Mouse (Mus musculus) adrenal gland, adult 18-20 months (tissue): ENCODE measurements around the gene P4htm. TPM values are rescaled to one million over a fixed set of nuclear protein-coding genes. Genes with fewer than 3 reads are reported as not detected.
A peak's percentile ranks its signal among the peaks of the same experiment; 100 is the strongest.
"Not testable (repeated sequence)": the region's sequence is repeated elsewhere in the genome, so short reads cannot be mapped to it uniquely, and the experiment has no call there.

ENCODE experiments used
- DNase-seq, 2 experiments: peaks; one replicate each; pipeline ENCODE4 v3.0.0; 2021 to 2022; ENCODE audit warnings: low spot score in 2 of 2
- long read RNA-seq, 2 experiments: library from polyadenylated mRNA; stranded (forward); transcript quantifications; one replicate each; pipeline ENCODE4 v2.0.0; 2021
- total RNA-seq, 2 experiments: library from RNA; stranded (reverse); gene quantifications; 1 replicate in 1 of 2; 2 replicates in 1 of 2; pipeline ENCODE4 v1.2.3; 2021

Gene P4htm
- 1 to 10 TPM; 6.2 to 7.9 TPM for total RNA-seq
- long read RNA-seq, experiment 1, transcript P4htm-201 (9 exons, 1,841 nt): major isoform, 6 of 9 reads
- long read RNA-seq, experiment 1, partial matches to known transcripts: 1 of 9 reads
- long read RNA-seq, experiment 1, other reads (novel, unspliced or antisense): 2 of 9 reads
- long read RNA-seq, experiment 2, transcript P4htm-201 (9 exons, 1,841 nt): major isoform, 7 of 13 reads
- long read RNA-seq, experiment 2, partial matches to known transcripts: 1 of 13 reads
- long read RNA-seq, experiment 2, other reads (novel, unspliced or antisense): 4 of 13 reads

DNA sequence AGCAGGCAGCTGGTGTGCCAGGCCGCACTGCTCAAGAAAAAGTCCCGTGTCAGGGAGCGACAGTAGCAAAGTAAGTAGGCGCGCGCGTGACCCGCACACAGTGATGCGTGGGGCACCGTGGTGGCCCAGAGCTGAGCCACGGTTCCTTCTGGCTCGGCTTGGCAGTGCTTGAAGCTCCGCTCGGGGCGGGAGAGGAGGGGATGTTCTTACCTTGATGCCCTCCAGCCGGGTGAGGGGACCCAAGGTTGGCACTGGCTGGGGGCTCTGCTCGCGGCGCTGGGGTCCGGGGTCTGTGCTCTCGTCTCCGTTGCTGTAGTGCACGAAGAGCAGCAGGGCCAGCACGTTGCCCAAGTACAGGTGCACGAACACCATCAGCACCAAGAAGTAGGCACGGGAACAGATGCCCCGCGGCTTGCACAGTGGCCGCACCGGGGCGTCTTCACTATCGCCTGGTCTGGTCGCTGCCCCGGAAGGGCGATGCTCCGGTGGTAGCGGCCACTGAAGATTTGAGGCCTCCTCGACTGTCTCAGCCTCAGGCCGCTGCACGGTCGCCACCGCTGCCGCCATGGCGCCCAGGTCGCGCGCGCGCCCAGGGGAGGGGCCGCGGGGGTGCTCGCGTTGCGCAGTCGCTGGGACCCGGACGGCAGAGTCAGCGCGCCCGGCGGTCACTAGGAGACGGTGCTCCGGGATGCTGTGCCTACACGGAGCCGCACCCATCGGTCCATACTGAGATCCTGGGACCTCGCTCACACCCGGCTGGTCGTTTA is at the start of gene P4htm:
Gene P4htm (minus strand): TSS at position 670 of the 767 bp plus-strand sequence.
- peak; percentile 66 to 67 for DNase-seq

DNA sequence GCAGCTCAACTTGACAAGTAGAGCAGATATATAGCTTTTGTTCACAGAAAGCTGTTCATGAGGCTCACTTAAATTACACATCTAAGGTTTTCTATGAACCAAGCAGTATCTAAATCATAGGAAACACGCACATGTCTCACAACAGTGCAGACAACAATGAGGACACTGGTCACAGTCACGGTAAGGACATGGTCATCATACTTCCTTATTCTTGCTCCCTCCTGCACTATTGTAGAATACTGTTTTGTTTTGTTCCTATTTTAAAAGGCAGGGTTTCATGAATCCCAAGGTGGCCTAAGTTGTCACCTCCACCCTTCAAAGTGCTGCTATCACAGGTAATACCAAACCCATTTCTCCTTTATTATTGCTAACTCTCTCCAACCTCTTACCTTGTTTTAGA is 42.4 kb upstream of the P4htm start:
- DNase-seq: no peak

DNA sequence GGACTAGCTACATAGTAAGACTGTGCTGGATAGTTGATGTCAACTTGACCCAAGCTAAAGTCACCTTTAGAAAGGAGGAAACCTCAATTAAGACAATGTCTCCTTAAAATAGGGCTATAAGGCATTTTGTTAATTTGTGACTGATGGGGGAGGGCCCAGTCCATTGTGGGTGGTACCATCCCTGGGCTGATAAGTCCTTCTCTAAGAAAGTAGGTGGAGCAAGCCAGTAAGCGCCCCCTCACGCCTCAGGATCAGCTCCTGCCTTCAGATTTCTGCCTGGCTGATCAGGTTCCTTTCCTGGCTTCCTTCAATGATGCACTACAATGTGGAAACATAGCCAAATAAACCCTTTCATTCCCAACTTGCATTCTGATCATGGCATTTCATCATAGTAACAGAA is 37.9 kb upstream of the P4htm start:
- no peak for DNase-seq

DNA sequence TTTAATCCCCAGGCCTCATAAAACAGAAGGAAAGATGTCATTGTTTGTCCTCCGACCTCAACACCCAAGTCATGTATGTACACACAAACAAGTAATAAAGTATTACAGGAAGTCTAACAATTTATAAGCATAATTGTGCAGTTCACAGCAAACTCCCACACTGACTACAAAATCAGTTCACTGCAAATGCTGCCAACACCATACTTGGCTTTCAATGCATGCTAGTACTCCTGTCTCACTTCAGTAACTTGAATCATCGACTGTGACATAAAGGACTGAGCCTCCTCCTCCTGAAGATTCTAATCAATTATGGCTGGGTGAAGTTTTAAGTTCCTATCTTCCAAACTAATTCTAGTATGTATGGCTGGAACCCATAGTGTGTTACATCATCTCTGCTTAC is 36.4 kb upstream of the P4htm start:
- DNase-seq: no peak

DNA sequence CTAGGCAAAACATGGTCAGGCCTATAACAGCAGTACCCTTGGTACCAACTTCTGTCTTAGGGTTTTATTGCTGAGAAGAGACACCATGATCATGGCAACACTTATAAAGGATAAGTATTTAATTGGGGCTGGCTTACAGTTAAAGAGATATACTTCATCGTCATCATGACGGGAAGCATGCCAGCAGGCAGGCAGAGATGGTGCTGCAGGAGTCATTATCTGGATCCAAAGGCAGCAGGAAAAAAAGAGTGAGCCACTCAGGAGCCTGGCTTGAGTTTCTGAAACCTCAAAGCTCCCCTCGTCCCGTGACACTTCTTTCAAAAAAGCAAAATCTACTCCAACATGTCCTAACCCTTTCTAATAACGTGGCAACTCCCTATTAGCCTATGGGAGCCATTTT is 34.9 kb upstream of the P4htm start:
- no peak for DNase-seq

DNA sequence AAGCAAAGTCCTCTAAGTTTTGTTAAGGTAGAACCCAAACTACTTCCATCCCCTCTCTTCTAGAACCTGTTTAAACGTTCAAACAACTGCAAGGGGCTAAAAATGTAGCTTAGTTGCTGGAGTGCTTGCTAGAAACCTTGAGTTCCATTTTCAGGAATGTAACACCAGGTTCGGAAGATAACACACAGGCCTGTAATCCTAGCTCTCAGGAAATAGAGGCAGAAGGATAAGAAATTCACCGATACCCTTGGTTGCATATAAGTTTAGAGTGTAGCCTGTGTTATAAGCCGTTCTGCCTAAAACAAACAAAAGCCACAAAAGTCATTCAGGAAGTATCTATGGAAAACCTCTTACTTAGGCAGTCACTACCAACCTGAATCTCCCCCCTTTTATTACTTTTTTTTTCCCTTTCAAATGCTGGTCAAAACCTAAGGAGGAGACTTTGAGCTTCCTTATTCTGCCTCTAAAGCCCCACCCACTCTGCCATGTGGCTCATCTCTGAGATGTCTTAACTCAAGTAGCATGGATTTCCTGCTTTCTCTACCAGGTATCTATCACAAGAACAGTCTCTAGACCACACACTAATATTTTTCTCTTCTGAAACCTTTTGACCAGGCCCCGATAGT is 34.3 kb upstream of the P4htm start:
- DNase-seq: no peak

DNA sequence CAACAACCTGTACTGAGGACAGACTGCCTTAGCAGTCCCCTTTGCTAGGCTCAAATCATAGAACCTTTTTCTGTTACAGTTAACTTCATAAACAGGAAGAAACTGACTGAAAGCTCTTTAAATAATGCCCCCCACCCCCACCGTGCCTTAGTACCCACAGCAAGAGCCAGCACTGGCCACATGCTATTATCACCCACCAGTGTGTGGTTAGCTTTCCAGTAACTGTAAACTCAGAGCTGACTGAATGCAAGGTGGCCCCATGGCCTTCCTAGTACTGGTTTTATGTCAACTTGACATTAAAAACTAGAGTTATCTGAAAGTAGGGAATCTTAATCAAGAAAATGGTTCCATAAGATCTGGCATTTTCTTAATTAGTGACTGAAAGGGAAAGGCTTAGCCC is 33.2 kb upstream of the P4htm start:
- DNase-seq: no peak

DNA sequence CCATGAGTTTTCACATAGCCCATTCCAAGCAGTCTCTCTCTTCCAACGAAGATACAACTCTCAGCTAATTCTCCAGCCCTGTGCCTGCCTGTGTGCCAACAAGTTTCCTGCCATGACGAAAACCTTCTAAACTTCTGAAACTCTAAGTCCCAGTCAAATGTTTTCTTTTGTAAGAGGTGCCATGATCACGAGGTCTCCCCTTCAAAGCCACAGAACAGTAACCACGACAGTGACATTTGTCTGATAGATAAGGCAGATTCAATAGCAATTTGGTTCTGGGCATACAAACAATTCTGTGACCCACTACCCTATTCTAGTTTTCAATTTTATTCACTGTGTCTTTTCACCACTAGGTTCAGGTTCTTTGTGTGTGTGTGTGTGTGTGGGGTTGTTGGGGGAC is 30.7 kb upstream of the P4htm start:
- no peak for DNase-seq

DNA sequence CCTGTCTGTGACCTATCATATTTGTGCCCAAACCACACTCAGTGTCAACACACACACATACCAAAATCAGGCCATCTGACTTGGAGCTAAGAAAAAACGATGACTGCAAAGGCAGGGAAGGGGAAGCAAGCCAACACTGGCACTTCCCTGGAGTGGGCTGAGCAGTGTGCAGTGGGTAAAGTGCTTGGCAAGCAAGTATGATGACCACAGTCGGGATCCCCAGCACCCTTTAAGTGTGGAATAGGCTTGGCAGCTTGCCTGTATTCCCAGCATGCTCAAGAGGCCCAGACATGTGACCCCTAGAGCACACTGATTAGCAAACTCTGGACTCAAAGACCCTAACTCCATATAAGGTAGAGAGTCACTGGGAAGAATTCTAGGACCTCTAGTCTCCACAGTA is 29.0 kb upstream of the P4htm start:
- DNase-seq: no peak

DNA sequence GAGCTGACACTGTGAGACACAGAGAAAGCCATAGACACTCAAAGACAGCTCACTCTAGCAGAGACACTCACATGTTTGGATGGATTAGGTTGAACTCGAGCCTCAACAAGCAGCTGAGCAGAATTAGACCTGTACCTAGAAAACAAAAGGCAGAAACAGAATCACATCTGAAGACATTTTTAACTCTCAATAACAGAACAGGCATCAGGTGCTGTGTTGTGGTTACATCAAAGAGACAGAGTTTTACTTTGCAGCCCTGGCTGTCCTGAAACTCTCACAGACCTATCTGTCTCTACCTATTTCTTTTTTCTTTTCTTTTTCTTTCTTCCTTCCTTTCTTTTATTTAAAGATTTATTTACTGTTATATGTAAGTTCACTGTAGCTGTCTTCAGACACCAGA is 19.8 kb upstream of the P4htm start:
- DNase-seq: no peak

DNA sequence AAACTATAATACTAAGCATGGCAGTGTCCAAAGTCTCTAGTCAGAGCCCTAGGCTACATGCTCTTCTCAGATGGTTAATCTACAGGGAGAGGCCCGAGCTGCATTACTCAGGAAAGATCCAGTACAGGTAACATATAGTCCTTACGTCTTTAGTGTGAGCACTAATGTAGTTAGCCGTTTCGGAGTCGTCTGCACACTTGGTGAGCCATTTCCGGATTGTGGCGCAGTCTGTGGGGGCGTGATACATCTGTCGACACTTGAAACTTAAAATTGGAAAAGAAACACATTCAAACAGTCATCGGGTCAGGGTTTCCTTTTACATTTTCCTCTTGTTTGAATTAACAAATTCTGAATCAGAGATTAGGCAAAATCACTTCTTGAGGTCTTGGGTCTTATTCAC is 14.0 kb upstream of the P4htm start:
- DNase-seq: no peak

DNA sequence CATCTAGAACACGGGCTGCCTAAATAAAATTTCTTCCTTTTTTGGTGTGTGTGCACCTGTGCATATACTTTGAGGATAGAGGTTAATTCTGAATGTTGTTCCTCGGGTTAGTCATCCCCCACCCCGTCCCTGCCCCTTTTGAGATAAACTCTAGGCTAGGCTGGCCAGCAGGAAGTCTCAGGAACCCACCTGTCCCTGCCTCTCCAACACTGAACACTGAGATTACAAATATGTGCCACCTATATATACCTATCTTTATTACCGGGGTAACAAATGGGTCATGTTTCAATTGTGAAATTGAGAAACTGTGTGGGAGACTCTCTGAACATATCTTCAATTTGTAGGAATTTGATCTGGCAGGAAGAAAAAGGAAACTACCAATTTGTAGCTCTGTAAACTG is 11.4 kb upstream of the P4htm start:
- DNase-seq: no peak

DNA sequence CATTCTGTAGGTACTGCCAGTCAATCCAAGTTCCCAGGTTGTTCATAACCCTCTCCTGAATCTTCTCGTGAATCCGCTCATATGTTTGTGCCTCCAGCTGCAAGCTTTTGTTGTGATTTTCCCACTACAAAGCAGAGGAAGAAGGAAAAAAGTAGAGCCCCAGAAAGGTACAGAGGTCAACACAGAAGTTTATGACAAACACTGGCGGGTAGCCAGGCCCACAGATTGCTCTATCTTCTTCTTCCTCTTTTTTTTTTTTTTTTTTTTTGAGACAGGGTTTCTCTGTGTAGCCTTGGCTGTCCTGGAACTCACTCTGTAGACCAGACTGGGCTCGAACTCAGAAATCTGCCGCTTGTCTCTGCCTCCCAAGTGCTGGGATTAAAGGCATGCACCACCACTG is 10.5 kb upstream of the P4htm start:
- DNase-seq: not testable (repeated sequence)

DNA sequence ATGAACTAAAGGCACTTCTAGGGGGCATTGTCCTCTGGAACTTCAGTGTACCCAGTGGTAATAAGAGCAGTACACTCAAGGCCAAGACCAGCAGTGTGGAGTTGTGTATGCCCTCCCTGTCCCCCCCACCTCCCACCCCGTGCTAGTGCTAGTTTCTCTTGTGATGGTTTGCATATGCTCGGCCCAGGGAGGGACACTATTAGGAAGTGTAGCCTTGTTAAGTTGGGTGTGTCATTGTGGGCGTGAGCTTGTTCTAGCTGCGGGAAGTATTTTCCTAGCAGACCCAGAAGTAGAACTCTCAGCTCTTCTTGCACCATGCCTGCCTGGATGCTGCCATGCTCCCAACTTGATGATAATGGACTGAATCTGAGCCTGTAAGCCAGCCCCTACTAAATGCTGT is 4.5 kb upstream of the P4htm start:
- DNase-seq: no peak

DNA sequence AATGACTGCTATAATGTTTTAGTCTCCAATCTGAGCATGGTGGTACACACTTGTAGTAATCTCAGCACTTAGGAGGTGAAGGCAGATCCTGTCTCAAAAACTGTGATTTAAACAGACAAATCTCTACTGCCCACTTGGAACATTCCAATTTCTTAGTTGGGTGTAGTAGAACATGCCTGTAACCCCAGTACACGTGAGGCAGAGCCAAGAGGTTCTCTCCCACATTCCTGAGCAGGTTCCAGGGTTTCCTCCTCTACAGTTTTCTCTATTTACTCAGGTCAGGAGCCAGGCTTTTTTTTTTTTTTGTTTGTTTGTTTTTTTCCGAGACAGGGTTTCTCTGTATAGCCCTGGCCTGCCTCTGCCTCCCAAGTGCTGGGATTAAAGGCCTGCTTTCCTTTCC is 2.5 kb upstream of the P4htm start:
- DNase-seq: no peak

DNA sequence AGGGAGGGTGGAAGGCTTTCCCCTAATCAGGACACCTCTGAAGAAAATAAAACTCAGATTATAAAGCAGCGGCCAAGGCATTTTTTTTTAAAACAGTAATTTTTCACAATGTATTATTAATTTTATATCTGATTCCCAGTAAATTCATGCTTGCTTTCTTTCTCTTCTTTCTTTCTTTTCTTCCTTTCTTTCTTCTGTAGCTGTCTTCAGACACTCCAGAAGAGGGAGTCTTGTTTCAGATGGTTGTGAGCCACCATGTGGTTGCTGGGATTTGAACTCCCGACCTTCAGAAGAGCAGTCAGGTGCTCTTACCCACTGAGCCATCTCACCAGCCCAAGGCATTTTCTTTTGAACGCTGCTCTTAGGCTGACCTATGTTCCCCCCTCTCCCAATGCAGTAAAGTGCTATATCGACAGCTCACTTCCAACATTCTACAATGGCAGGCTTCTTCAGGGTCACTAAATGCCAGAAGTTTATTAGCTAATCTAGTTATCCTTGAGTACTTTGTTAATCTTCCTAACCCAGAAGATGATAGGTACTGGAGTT is 1.6 kb upstream of the P4htm start:
- DNase-seq: no peak

DNA sequence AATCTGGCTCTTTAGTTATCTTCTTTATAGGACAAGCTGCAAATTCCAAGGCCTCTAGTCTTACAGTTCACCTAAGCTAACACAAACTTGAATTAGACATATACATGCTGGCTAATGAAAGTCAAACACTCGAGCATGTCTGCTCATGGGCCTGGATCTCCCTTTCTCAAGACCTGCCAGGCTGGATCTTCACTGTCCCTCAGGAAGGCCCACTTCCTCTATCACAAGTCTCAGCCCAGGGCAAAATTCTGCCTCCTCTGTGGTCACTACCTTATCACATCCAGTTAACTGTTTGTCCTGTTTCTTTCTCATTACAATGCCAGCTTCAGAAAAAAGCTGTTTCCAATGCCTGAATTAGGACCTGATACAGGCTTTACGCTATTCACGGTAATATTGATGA is 3.1 kb downstream of the P4htm start:
- DNase-seq: no peak

DNA sequence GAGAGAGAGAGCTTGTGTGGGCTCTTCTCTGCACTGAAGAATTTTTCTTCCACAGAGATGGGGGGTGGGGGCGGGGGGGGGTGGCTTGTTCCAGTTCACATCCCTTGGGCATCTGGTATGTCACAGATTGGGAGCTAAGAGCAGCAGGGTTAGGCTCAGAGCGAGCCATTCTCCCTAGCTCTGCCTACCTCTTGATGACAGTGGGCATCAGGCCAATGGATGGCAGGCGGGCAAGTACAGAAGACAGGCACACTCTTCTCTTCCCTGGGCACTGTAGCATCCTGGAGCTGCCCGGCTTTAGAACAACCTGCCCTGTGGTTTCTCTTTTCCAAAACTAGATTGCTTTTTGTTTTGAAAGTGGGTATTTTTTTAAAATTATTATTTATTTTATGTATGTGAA is 6.0 kb downstream of the P4htm start:
- no peak for DNase-seq

DNA sequence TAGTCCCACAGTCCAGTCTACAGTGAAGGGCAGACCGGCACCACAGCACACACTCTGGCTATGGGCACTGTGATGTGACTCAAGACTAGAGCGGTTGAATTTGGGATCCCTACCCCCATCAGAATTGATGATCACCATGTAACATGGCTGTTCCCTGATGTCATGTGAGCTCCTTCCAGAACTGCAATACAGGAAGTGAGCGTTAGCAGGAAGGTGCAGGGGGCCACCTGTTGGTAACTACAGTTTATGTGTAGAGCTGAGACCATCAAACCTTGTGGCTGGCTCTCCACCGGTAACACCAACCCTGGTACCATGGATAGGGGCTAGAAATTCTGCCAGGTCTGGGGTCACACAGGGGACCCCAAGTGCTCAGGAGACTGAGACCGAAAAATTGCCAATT is 8.2 kb downstream of the P4htm start:
- no peak for DNase-seq

DNA sequence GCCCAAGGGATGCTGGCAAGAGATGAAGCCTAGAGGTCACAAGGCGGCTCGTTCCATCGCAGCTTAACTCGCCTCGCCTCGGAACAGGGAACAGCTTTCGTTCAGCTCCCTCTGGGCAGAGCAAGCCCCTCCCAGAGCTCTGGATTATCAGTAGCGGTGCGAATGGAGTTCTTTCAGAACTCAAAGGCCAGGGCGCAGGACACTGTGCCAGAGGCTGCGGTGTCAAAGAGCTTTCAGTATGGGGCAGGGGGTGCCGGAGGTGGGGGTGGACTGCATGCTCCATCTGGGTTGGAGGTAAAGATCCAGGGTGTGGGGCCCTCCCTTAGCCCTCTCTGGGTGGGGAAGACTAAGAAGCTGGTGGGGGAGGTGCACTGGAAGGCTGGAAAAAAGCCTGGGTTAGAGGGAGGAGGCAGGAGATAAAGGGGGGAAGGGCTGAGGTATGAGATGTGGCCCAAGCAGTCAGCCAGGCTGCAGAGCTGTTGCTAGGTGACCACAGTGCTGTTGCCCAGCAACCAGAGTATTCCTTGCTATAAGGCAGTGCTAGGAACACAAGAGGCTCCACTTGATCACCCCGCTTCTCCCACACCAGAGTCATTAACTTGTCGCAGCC is 9.8 kb downstream of the P4htm start:
- peak in 1 of 2 experiments; percentile 39 for DNase-seq

DNA sequence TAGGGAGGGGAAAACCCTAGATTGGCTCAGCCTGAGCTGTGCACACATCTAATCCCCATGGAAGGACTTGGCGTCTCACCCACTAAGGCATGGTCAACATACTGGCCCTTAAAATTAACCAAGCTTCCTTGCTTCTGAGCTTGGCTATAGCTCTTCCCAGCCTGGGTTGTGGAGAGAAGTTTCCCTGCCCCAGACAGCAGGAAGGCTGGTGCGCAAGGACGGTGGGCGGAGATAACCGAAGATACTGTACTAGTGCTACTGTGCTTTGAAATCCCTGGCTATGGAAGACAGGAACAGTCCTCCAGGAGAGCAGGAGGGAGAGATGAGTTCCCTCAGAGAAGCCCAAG is 18.1 kb downstream of the P4htm start:
- peak in 1 of 2 experiments; percentile 35 for DNase-seq
